23 mouse cellular contexts compared by ENCODE assay signal in genomic region chr6:118819657-118820056, GRCm38 (mm10).
DNase-seq lines count a peak whose midpoint lies in the region; ATAC-seq and TF ChIP-seq lines count a peak whose summit lies in the region.
"Had no signal": no experiment of that assay in that cellular context is flagged by ENCODE, and none has a peak within 500 bp of the region (broad histone marks: within the 10 kb centered on the region; RNA-seq: fewer than 3 reads in every experiment).

No protein-coding gene starts in this region.

- no peak overlapping the region for H3K4me2 ChIP-seq in hindbrain, embryonic 13.5 days
- no peak overlapping the region for H3K4me2 ChIP-seq in hindbrain, embryonic 16.5 days (ENCODE audit: low read length)
- peak overlapping the region; percentile 11; the same call in 1 of the 2 replicates for H3K4me2 ChIP-seq in heart, embryonic 12.5 days
- no peak overlapping the region for H3K4me2 ChIP-seq in forebrain, embryonic 12.5 days
- H3K4me2 ChIP-seq: embryonic facial prominence, embryonic 13.5 days; forebrain, embryonic 13.5 days; hindbrain, embryonic 12.5 days; limb, embryonic 15.5 days had no signal

- H3K9ac ChIP-seq in hindbrain, embryonic 13.5 days, result no peak overlapping the region
- no peak overlapping the region for H3K9ac ChIP-seq in hindbrain, embryonic 16.5 days (ENCODE audit: low read depth, low read length)
- no peak overlapping the region for H3K9ac ChIP-seq in heart, adult 2 months (ENCODE audit: low read depth, low read length)
- no peak overlapping the region for H3K9ac ChIP-seq in heart, embryonic 12.5 days
- H3K9ac ChIP-seq in forebrain, embryonic 12.5 days, result no peak overlapping the region
- H3K9ac ChIP-seq: embryonic facial prominence, embryonic 13.5 days; forebrain, embryonic 13.5 days; hindbrain, embryonic 12.5 days; limb, embryonic 15.5 days had no signal

- peak; percentile 47 to 71 for DNase-seq in heart, adult 2 months
- DNase-seq in heart, postnatal 10 days, result peak; percentile 68 to 80
- no peak for DNase-seq in kidney, postnatal 14 days
- DNase-seq: adrenal gland, postnatal 36 days; cerebellum, adult 9-11 months; gastrocnemius, adult 2 months; kidney, adult 18-20 months; left cerebral cortex, postnatal 4 days; lung, postnatal 36 days; midbrain, embryonic 14.5 days; thymus, adult 2 months had no signal

- TF ChIP-seq EP300 in heart, adult 2 months (IDR thresholded peaks at IDR 0.05; ENCODE audit: insufficient read depth, low read depth, low read length), result peak; percentile 70; the same call in 1 of the 2 replicates

- no peaks in the 10 kb centered on the region for H3K36me3 ChIP-seq in hindbrain, embryonic 13.5 days
- no peaks in the 10 kb centered on the region for H3K36me3 ChIP-seq in hindbrain, embryonic 16.5 days (ENCODE audit: control insufficient read depth, insufficient read depth, low read length)
- no peaks in the 10 kb centered on the region for H3K36me3 ChIP-seq in heart, adult 2 months (ENCODE audit: control insufficient read depth, insufficient read depth, low read length)
- no peaks in the 10 kb centered on the region for H3K36me3 ChIP-seq in heart, embryonic 12.5 days
- H3K36me3 ChIP-seq in forebrain, embryonic 12.5 days (replicated peaks), result no peaks in the 10 kb centered on the region
- H3K36me3 ChIP-seq: embryonic facial prominence, embryonic 13.5 days; hindbrain, embryonic 12.5 days; limb, embryonic 15.5 days had no signal

- TF ChIP-seq POLR2A in heart, adult 2 months (IDR thresholded peaks at IDR 0.05; ENCODE audit: insufficient read depth, low read depth, low read length), result no peak

- H3K9me3 ChIP-seq in hindbrain, embryonic 13.5 days, result no peaks in the 10 kb centered on the region
- no peaks in the 10 kb centered on the region for H3K9me3 ChIP-seq in hindbrain, embryonic 16.5 days (ENCODE audit: control insufficient read depth, low read length)
- H3K9me3 ChIP-seq in heart, embryonic 12.5 days (replicated peaks), result no peaks in the 10 kb centered on the region
- no peaks in the 10 kb centered on the region for H3K9me3 ChIP-seq in forebrain, embryonic 12.5 days
- H3K9me3 ChIP-seq: embryonic facial prominence, embryonic 13.5 days; forebrain, embryonic 13.5 days; hindbrain, embryonic 12.5 days; limb, embryonic 15.5 days had no signal

- ATAC-seq in hindbrain, embryonic 13.5 days (ENCODE audit: low FRiP score), result 0 out of 2 replicates have a peak, but pooled peaks have one; percentile 12
- no peak; the same call in 1 of the 2 replicates for ATAC-seq in hindbrain, embryonic 16.5 days
- 0 out of 2 replicates have a peak, but pooled peaks have one; percentile 43 for ATAC-seq in heart, embryonic 12.5 days (ENCODE audit: insufficient number of reproducible peaks, low FRiP score)
- no peak for ATAC-seq in forebrain, embryonic 12.5 days (ENCODE audit: low FRiP score)
- ATAC-seq: CD4-positive, CD25-positive, alpha-beta regulatory T cell, adult 4 months; forebrain, embryonic 13.5 days; inflammation-experienced regulatory T-cells, adult 6 months had no signal

- H3K27me3 ChIP-seq in hindbrain, embryonic 13.5 days, result no peaks in the 10 kb centered on the region
- no peaks in the 10 kb centered on the region for H3K27me3 ChIP-seq in hindbrain, embryonic 16.5 days (replicated peaks; ENCODE audit: control insufficient read depth, insufficient read depth, low read length)
- H3K27me3 ChIP-seq in heart, adult 2 months (ENCODE audit: control insufficient read depth, insufficient read depth, low read length), result no peaks in the 10 kb centered on the region
- no peaks in the 10 kb centered on the region for H3K27me3 ChIP-seq in heart, embryonic 12.5 days (replicated peaks)
- H3K27me3 ChIP-seq in forebrain, embryonic 12.5 days, result no peaks in the 10 kb centered on the region
- H3K27me3 ChIP-seq: embryonic facial prominence, embryonic 13.5 days; forebrain, embryonic 13.5 days; hindbrain, embryonic 12.5 days; limb, embryonic 15.5 days had no signal

- H3K79me2 ChIP-seq in heart, adult 2 months (replicated peaks; ENCODE audit: control insufficient read depth, insufficient read depth, low read length), result no peaks in the 10 kb centered on the region

- H3K4me1 ChIP-seq in hindbrain, embryonic 13.5 days (replicated peaks), result peaks cover 27% of the 10 kb centered on the region
- peaks cover 6% of the 10 kb centered on the region for H3K4me1 ChIP-seq in hindbrain, embryonic 16.5 days (ENCODE audit: control insufficient read depth, insufficient read depth, low read depth, low read length)
- H3K4me1 ChIP-seq in heart, adult 2 months (ENCODE audit: control insufficient read depth, insufficient read depth, low read length), result peaks cover 18% of the 10 kb centered on the region
- peaks cover 65% of the 10 kb centered on the region for H3K4me1 ChIP-seq in heart, embryonic 12.5 days (replicated peaks)
- H3K4me1 ChIP-seq in forebrain, embryonic 12.5 days, result no peaks in the 10 kb centered on the region
- H3K4me1 ChIP-seq: forebrain, embryonic 13.5 days; hindbrain, embryonic 12.5 days had no signal

- H3K27ac ChIP-seq in hindbrain, embryonic 13.5 days, result no peak overlapping the region
- H3K27ac ChIP-seq in hindbrain, embryonic 16.5 days (ENCODE audit: low read depth, low read length), result no peak overlapping the region
- H3K27ac ChIP-seq in heart, adult 2 months, result peak overlapping the region; percentile 57
- H3K27ac ChIP-seq in heart, embryonic 12.5 days (ENCODE audit: poor library complexity, severe bottlenecking), result peak overlapping the region; percentile 72
- no peak overlapping the region for H3K27ac ChIP-seq in forebrain, embryonic 12.5 days
- H3K27ac ChIP-seq: embryonic facial prominence, embryonic 13.5 days; forebrain, embryonic 13.5 days; gastrocnemius, adult 2 months; hindbrain, embryonic 12.5 days; kidney, postnatal 0 days; limb, embryonic 15.5 days had no signal

- H3K4me3 ChIP-seq in hindbrain, embryonic 13.5 days, result no peak overlapping the region
- no peak overlapping the region for H3K4me3 ChIP-seq in hindbrain, embryonic 16.5 days (ENCODE audit: low read length)
- no peak overlapping the region for H3K4me3 ChIP-seq in heart, adult 2 months
- H3K4me3 ChIP-seq in heart, embryonic 12.5 days, result no peak overlapping the region
- no peak overlapping the region for H3K4me3 ChIP-seq in forebrain, embryonic 12.5 days (replicated peaks)
- H3K4me3 ChIP-seq: embryonic facial prominence, embryonic 13.5 days; erythroblast, embryonic 14.5 days; forebrain, embryonic 13.5 days; gastrocnemius, adult 2 months; hindbrain, embryonic 12.5 days; limb, embryonic 15.5 days had no signal

- TF ChIP-seq CTCF in heart, adult 2 months (IDR thresholded peaks at IDR 0.05), result no peak

- WGBS in hindbrain, embryonic 13.5 days, result 85% methylated on average over 7 of the region's 7 CpGs
- 79% methylated on average over 7 of the region's 7 CpGs for WGBS in hindbrain, embryonic 16.5 days
- 44% methylated on average over 7 of the region's 7 CpGs for WGBS in heart, adult 2 months
- WGBS in heart, embryonic 12.5 days, result 39% methylated on average over 7 of the region's 7 CpGs
- 87% methylated on average over 7 of the region's 7 CpGs for WGBS in forebrain, embryonic 12.5 days

- intact Hi-C loops in heart, adult 2 months (cut with DNase I), result no loop called here
- intact Hi-C loops in heart, postnatal 10 days (cut with DNase I), result no loop called here

Comparison
In these comparisons a context has a peak if more than half of its experiments do, and no peak if none do; other contexts are left out.
1. ATAC-seq: peak in hindbrain, embryonic 13.5 days (single experiment) and heart, embryonic 12.5 days (single experiment); none in hindbrain, embryonic 16.5 days (single experiment) and forebrain, embryonic 12.5 days (single experiment).
2. H3K27ac ChIP-seq: peak in heart, adult 2 months (single experiment) and heart, embryonic 12.5 days (single experiment); none in hindbrain, embryonic 13.5 days (single experiment), hindbrain, embryonic 16.5 days (single experiment) and forebrain, embryonic 12.5 days (single experiment).